Mouse (Mus musculus) spleen, adult 2 months (tissue): ENCODE measurements around the gene Fndc7. TPM values are rescaled to one million over a fixed set of nuclear protein-coding genes. Genes with fewer than 3 reads are reported as not detected.
A peak's percentile ranks its signal among the peaks of the same experiment; 100 is the strongest.

Source experiments
- DNase-seq, 2 experiments: peaks; one replicate each; pipeline versions ENCODE4 v3.0.0 to v3.0.0-alpha.2; 2012 to 2021; ENCODE audit warnings: low spot score in 2 of 2, low read depth in 1 of 2
- H3K27ac ChIP-seq: fragments of 200-500 bp; 2 replicates; pipeline ENCODE4 v1.5.1; 2012; ENCODE audit warnings: low read length, inconsistent platforms; ENCODE audit not compliant: insufficient read depth
- H3K27me3 ChIP-seq: fragments of 200-500 bp; 2 replicates; pipeline ENCODE4 v1.6.1; 2012; ENCODE audit warnings: mild to moderate bottlenecking, moderate library complexity, low read length, inconsistent platforms; ENCODE audit not compliant: control insufficient read depth, insufficient read depth
- H3K36me3 ChIP-seq: fragments of 200-500 bp; 2 replicates; pipeline ENCODE4 v1.6.1; 2012; ENCODE audit warnings: mild to moderate bottlenecking, low read length, inconsistent platforms; ENCODE audit not compliant: control insufficient read depth, insufficient read depth
- H3K4me1 ChIP-seq: fragments of 200-500 bp; 2 replicates; pipeline ENCODE4 v1.6.1; 2011; ENCODE audit warnings: inconsistent platforms; ENCODE audit not compliant: control insufficient read depth, insufficient read depth, insufficient read length
- H3K4me3 ChIP-seq: fragments of 200-500 bp; 2 replicates; pipeline ENCODE4 v1.5.1; 2011; ENCODE audit warnings: mild to moderate bottlenecking, inconsistent platforms; ENCODE audit not compliant: insufficient read depth, insufficient read length; ENCODE audit errors: extremely low read depth
- CTCF ChIP-seq: fragments of 200-500 bp; IDR thresholded peaks from 2 replicates; pipeline ENCODE4 v1.5.1; 2011; ENCODE audit warnings: mild to moderate bottlenecking, inconsistent platforms; ENCODE audit not compliant: insufficient read depth, insufficient read length, insufficient replicate concordance; ENCODE audit errors: extremely low read depth
- POLR2A ChIP-seq: fragments of 200-500 bp; IDR thresholded peaks from 2 replicates; pipeline ENCODE4 v1.6.1; 2011; ENCODE audit warnings: low read depth, low read length, inconsistent platforms
- WGBS: fragments of 180-500 bp; shearing (Covaris S2); methylation state at CpG from one replicate; pipeline ENCODE4 v1.1.7; 2018; 5-methylcytosine and 5-hydroxymethylcytosine counted together
- polyA plus RNA-seq: library from polyadenylated mRNA; depleted of rRNA; stranded (reverse); fragments of >200 nt; gene quantifications from 2 replicates; pipeline ENCODE4 v1.2.3, GENCODE M21; 2012

Fndc7 gene
- polyA plus RNA-seq, 1 experiment = 2.0 TPM

DNA sequence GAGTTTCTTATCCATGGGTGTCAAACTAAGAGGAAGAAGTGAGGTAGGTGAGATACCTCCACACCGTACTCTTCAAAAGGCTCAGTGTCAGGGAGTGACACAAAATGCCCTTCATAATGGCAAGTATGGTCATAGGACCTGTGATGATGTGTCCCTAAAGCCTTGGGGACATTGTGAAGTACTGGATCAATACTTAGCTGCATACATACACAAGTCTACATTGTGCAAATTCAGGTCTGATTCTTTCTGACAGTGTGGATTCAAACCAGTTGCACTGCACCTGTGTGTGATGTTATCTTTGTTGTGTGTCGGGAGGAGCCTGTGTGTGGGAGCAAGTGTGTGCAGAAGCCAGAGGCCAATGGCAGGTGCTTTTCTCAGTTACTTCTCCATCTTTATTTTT, 38.7 kb downstream of the Fndc7 start:
- peaks cover 3% of the 10 kb centered on the region; the same call in 1 of the 2 replicates for H3K4me1 ChIP-seq
- H3K27me3 ChIP-seq = no peaks in the 10 kb centered on the region
- H3K27ac ChIP-seq = no peak overlapping the region; the same call in 1 of the 2 replicates
- TF ChIP-seq POLR2A (no peak), CTCF (no peak)
- WGBS = 60% methylated on average over 2 of the region's 2 CpGs
- H3K36me3 ChIP-seq = no peaks in the 10 kb centered on the region
- DNase-seq = no peak
- no peak overlapping the region for H3K4me3 ChIP-seq

DNA sequence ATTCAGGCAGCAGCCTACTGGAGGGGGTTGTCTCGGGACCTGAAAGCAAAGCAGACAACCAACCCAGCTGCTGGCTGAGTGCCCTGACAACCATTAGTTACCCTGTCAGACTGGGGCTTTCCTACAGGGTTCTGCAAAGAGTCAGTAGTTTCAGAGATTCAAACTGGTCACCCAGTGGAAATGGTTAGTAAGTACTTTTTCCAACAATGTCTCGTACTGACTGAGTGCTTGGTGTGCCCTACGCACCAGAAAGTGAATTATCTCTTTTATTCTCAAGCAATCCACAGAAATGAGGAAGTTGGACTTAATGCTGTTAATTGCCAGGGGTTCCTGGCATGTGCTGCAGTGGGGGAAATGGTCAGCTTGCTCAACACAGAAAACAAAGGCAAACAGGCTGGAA, 39.3 kb downstream of the Fndc7 start:
- no peak for DNase-seq
- Histone ChIP-seq H3K27me3 (no peaks in the 10 kb centered on the region), H3K4me1 (peaks cover 3% of the 10 kb centered on the region; the same call in 1 of the 2 replicates), H3K27ac (peak overlapping the region; percentile 15), H3K36me3 (no peaks in the 10 kb centered on the region), H3K4me3 (no peak overlapping the region)
- 14% methylated on average over 3 of the region's 3 CpGs for WGBS
- no peak for TF ChIP-seq POLR2A
- no peak for TF ChIP-seq CTCF

DNA sequence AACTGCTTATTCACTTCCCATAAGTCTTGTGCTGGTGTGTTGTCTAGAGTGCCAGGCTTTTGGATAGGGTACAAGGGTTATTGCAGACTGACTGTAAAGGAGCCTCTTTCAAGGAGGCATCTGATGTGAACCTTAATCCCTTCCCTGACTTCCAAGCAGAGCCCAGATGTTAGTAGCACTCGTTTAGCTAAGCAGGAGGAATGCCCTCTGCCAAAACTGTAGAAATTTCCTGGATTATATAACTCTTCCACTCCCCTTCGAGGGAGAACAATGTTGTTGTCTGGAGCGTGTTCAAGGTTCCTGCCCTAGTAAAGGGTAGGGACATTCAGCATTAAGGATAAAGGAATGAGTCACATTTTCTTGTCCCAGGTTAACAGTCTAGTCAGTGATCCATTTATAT, 43.2 kb downstream of the Fndc7 start:
- Histone ChIP-seq H3K27me3 (no peaks in the 10 kb centered on the region), H3K4me3 (no peak overlapping the region), H3K4me1 (no peaks in the 10 kb centered on the region), H3K27ac (no peak overlapping the region), H3K36me3 (no peaks in the 10 kb centered on the region)
- no peak for DNase-seq
- WGBS = 81% methylated on average over 3 of the region's 3 CpGs
- no peak for TF ChIP-seq POLR2A
- TF ChIP-seq CTCF = no peak

DNA sequence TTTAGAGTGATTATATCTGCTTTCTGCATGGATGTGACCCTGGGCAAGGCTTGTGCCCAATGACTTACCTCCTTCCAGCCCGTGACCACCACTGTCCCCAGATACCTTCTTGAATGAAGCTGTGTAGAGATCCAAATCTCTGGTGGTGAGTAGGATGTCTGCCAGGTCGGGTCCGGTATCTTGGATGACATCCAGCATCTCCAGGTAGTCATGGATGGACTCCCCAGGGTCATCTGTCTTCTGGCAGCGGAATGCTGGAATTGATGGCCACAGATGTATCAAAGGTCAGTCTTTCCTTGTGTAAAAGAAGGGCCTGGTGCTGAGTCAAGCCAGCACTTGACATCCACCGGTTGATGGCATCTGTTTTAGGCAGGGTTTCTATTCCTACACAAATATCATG, 45.3 kb downstream of the Fndc7 start:
- Histone ChIP-seq H3K36me3 (no peaks in the 10 kb centered on the region), H3K4me1 (no peaks in the 10 kb centered on the region), H3K27ac (no peak overlapping the region), H3K4me3 (no peak overlapping the region), H3K27me3 (no peaks in the 10 kb centered on the region)
- no peak for DNase-seq
- 85% methylated on average over 5 of the region's 5 CpGs for WGBS
- TF ChIP-seq POLR2A = no peak
- TF ChIP-seq CTCF = no peak

DNA sequence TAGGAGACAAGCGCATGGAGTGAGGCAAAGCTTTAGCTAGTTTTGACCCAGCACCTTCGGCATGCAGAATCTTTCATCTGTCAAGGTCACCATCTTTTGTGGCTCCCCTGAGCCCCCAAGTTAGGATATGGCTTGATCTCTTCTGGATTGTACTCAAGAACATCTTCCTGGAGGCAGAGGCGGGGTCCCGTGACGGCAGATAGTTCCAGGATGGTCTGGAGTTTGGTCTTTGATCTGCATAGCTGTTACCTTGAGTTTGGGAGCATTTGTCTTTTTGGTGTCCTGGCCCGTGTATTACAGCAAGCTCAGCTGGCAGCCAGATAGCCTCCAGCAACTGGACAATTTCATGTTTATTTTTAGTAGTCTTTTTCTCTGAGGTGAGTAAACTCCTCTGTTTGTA, 45.8 kb downstream of the Fndc7 start:
- Histone ChIP-seq H3K4me3 (no peak overlapping the region), H3K36me3 (no peaks in the 10 kb centered on the region), H3K27me3 (no peaks in the 10 kb centered on the region), H3K27ac (no peak overlapping the region), H3K4me1 (peaks cover 2% of the 10 kb centered on the region)
- TF ChIP-seq CTCF = no peak
- no peak for TF ChIP-seq POLR2A
- WGBS = 93% methylated on average over 6 of the region's 6 CpGs
- no peak for DNase-seq

DNA sequence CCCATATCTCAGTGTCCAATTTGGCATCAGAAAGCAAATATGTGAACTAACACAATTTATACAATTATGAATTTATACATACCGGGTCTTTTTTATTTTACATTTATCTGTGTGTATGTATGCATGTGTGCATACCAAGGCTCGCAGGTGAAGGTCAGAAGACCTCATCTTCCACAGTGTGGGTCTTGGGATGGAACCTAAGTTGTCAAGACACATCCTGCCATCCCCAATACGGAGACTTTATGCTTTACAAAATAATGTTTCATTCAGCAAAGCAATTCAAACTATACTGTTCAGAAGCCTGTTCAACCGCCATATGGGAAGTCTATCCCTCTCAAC, 49.1 kb downstream of the Fndc7 start:
- WGBS = 57% methylated on average over 4 of the region's 4 CpGs
- Histone ChIP-seq H3K4me3 (no peak overlapping the region), H3K36me3 (peaks cover 8% of the 10 kb centered on the region), H3K27me3 (no peaks in the 10 kb centered on the region), H3K27ac (no peak overlapping the region), H3K4me1 (peaks cover 4% of the 10 kb centered on the region)
- DNase-seq = no peak
- no peak for TF ChIP-seq CTCF
- no peak for TF ChIP-seq POLR2A

DNA sequence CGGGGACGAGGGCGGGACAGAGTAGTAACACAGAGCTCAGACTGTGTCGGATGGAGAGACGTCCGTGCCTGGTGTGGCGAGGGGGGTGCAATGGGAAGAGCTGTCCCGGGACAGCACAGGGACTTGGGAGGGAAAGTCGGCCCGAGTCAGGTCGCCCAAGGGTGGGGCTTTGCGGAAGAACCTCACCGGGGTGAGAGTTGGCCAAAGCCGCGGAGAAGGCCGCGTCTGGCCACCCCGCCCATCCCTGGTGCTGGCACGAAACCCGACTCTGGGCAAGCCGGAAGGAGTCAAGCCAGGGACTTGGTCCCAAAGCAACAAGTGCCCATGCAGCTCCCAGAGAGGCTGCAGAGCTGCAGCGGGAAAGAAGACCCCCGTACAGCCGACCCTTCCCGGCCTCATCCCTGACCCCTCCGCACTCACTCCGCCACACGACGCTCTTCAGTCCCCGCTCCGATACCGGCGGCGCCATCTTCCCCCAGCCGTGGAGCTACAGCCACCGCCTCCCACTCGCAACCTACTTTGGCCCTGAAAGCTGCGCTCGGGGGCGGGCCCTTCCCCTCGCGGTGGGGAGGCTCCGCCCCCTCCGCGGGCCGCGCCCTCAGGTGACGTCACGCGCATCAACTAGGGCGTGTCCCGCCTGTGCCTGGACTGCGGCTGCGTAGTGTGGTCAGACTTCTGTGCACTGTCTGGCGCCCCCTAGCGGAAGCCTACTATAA, 49.6 kb downstream of the Fndc7 start, which contains the start of gene Stxbp3:
Gene Stxbp3, minus strand, starts transcription at position 527 of the 716 bp plus-strand sequence.
- peak within 1 kb of the TSS; percentile 68 for H3K4me3 ChIP-seq
- peak; percentile 85 for TF ChIP-seq CTCF
- TF ChIP-seq POLR2A = peak; percentile 85
- peak; percentile 92 to 98 for DNase-seq
- H3K4me1 ChIP-seq = peaks cover 4% of the 10 kb centered on the region
- peak within 1 kb of the TSS; percentile 93 for H3K27ac ChIP-seq
- peaks cover 8% of the 10 kb centered on the region for H3K36me3 ChIP-seq
- WGBS = under 1% methylated on average over 56 of the region's 56 CpGs
- no peaks in the 10 kb centered on the region for H3K27me3 ChIP-seq
